16 mouse cellular contexts compared by ENCODE assay signal in genomic region chr15:56562143-56562542, GRCm38 (mm10).
"Had no signal": no experiment of that assay in that cellular context is flagged by ENCODE, and none has a peak within 500 bp of the region (broad histone marks: within the 10 kb centered on the region; RNA-seq: fewer than 3 reads in every experiment).

No protein-coding gene starts in this region.

- H3K4me2 ChIP-seq: limb, embryonic 13.5 days; neural tube, embryonic 15.5 days; stomach, embryonic 15.5 days had no signal

- H3K9ac ChIP-seq: limb, embryonic 13.5 days; liver, embryonic 14.5 days; neural tube, embryonic 15.5 days; stomach, embryonic 15.5 days had no signal

- H3K4me1 ChIP-seq: midbrain, embryonic 10.5 days; neural tube, embryonic 15.5 days; stomach, embryonic 15.5 days had no signal

- H3K9me3 ChIP-seq: limb, embryonic 13.5 days; midbrain, embryonic 10.5 days; neural tube, embryonic 15.5 days; stomach, embryonic 15.5 days had no signal

- DNase-seq: kidney, postnatal 36 days; left cerebral cortex, postnatal 4 days; lung, adult 2 months; lung, postnatal 10 days; lung, postnatal 4 days; midbrain, embryonic 14.5 days; right cerebral cortex, postnatal 4 days; thymus, adult 2 months; thymus, postnatal 25 days had no signal

- H3K4me3 ChIP-seq: layer of hippocampus, adult 2 months; limb, embryonic 13.5 days; midbrain, embryonic 10.5 days; myocyte; neural tube, embryonic 15.5 days; stomach, embryonic 15.5 days had no signal

- H3K27me3 ChIP-seq: limb, embryonic 13.5 days; neural tube, embryonic 15.5 days; stomach, embryonic 15.5 days had no signal

- H3K27ac ChIP-seq: layer of hippocampus, adult 2 months; limb, embryonic 13.5 days; liver, embryonic 14.5 days; midbrain, embryonic 10.5 days; neural tube, embryonic 15.5 days; stomach, embryonic 15.5 days had no signal

- H3K36me3 ChIP-seq: limb, embryonic 13.5 days; midbrain, embryonic 10.5 days; neural tube, embryonic 15.5 days; stomach, embryonic 15.5 days had no signal
